Mouse (Mus musculus) limb, embryonic 11.5 days (tissue): ENCODE measurements around the gene Tgif1. TPM values are rescaled to one million over a fixed set of nuclear protein-coding genes. Genes with fewer than 3 reads are reported as not detected.
A peak's percentile ranks its signal among the peaks of the same experiment; 100 is the strongest.

ENCODE experiments used
- ATAC-seq: fragments of 200-750 bp; cut with Nextera tagmentation; 2 replicates; pipeline ENCODE4 v1.8.0; 2017; ENCODE audit warnings: low read depth; ENCODE audit not compliant: insufficient number of reproducible peaks, low FRiP score, low TSS enrichment
- DNase-seq: peaks from one replicate; pipeline ENCODE4 v3.0.0-alpha.2; 2015; ENCODE audit warnings: low spot score
- H3K27ac ChIP-seq: fragments of 300-500 bp; sonication (generic); replicated peaks from 2 replicates; pipeline ENCODE4 v1.5.1; 2014; ENCODE audit warnings: low read depth, mild to moderate bottlenecking, low read length
- H3K27me3 ChIP-seq: fragments of 300-500 bp; sonication (generic); 2 replicates; pipeline ENCODE4 v1.6.1; 2014; ENCODE audit warnings: mild to moderate bottlenecking, low read length, mixed read lengths; ENCODE audit not compliant: control insufficient read depth, insufficient read depth
- H3K36me3 ChIP-seq: fragments of 300-500 bp; sonication (generic); 2 replicates; pipeline ENCODE4 v1.6.1; 2014; ENCODE audit warnings: mild to moderate bottlenecking, low read length, moderate library complexity, mixed read lengths; ENCODE audit not compliant: control insufficient read depth, insufficient read depth
- H3K4me1 ChIP-seq: fragments of 300-500 bp; sonication (generic); 2 replicates; pipeline ENCODE4 v1.6.1; 2014; ENCODE audit warnings: low read length, mixed read lengths; ENCODE audit not compliant: control insufficient read depth, insufficient read depth
- H3K4me2 ChIP-seq: fragments of 300-500 bp; sonication (generic); 2 replicates; pipeline ENCODE4 v1.6.1; 2014; ENCODE audit warnings: low read depth, mild to moderate bottlenecking, moderate library complexity; ENCODE audit not compliant: severe bottlenecking
- H3K4me3 ChIP-seq: fragments of 300-500 bp; sonication (generic); 2 replicates; pipeline ENCODE4 v1.5.1; 2014; ENCODE audit warnings: low read depth, low read length
- H3K9ac ChIP-seq: fragments of 300-500 bp; sonication (generic); 2 replicates; pipeline ENCODE4 v1.6.1; 2014; ENCODE audit warnings: mild to moderate bottlenecking, low read length
- H3K9me3 ChIP-seq: fragments of 300-500 bp; sonication (generic); 2 replicates; pipeline ENCODE4 v1.6.1; 2016; ENCODE audit warnings: low read length; ENCODE audit not compliant: control insufficient read depth
- WGBS: fragments of 180-500 bp; shearing (Covaris S2); extraction: QIAGEN DNeasy Blood & Tissue Kit; methylation state at CpG from one replicate; pipeline ENCODE4 v1.1.7; 2014; 5-methylcytosine and 5-hydroxymethylcytosine counted together
- polyA plus RNA-seq: library from polyadenylated mRNA; unstranded; fragments of >200 nt; fragmentation: Nextera tagmentation; extraction: Ambion mirVana; gene quantifications from 2 replicates; pipeline ENCODE4 v1.2.1, GENCODE M21; 2014

The Tgif1 gene
- polyA plus RNA-seq, 1 experiment from 2014 or later: 106 TPM

DNA sequence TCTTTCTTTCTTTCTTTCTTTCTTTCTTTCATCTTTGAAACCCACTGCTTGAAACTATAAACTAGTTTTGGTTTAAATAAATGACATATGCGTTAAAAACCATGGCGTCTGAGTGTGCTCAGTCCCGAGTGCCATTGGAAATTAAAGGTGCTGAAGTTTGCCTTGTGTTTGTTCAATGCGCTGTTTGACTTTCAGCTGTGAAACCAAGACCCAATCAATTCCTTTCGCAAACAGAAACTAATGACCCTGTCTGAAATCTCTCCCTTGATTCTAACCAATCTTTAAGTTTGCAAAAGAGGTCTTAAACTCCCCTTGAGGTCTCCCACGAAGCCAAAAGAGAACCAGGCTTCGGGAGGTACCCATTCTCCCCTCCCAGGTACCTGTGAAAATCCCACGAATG, 30.3 kb downstream of the Tgif1 start:
- Histone ChIP-seq H3K4me3 (no peak overlapping the region), H3K9ac (no peak overlapping the region), H3K9me3 (no peaks in the 10 kb centered on the region), H3K36me3 (no peaks in the 10 kb centered on the region), H3K4me2 (no peak overlapping the region), H3K4me1 (0 out of 2 replicates have a peak, but pooled peaks cover 2% of the 10 kb centered on the region), H3K27ac (no peak overlapping the region), H3K27me3 (peaks cover 6% of the 10 kb centered on the region; the same call in 1 of the 2 replicates)
- DNase-seq (no peak), ATAC-seq (no peak)
- WGBS: 85% methylated on average over 8 of the region's 8 CpGs

- Histone ChIP-seq H3K9me3 (no peaks in the 10 kb centered on the region), H3K4me3 (peak overlapping the region; percentile 36), H3K4me2 (peak overlapping the region; percentile 79), H3K36me3 (no peaks in the 10 kb centered on the region), H3K4me1 (0 out of 2 replicates have a peak, but pooled peaks cover 2% of the 10 kb centered on the region), H3K9ac (peak overlapping the region; percentile 18; the same call in 1 of the 2 replicates), H3K27me3 (peaks cover 17% of the 10 kb centered on the region), H3K27ac (no peak overlapping the region)
- ATAC-seq (no peak), DNase-seq (peak; percentile 64)
- 2% methylated on average over 47 of the region's 51 CpGs for WGBS
Measured at GRCm38 (mm10) chr17:70817862-70818451, 35.4 kb downstream of the Tgif1 start.

DNA sequence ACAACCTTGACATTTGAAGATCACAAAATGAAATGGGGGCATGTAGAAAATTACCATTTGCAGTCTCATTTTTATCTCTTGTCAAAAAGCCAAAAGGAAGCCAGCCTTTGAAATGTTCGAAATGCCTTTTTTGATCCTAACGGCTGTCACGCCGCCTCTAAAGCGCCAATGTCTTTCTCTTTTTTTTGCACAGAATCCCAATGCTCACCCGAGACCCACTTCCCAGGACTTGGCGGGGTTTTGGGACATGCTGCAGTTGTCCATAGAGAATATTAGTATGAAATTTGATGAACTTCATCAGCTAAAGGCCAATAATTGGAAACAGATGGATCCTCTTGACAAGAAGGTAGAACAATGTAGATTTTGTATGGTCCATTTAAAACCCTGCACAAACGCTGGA, 38.3 kb downstream of the Tgif1 start:
- Histone ChIP-seq H3K36me3 (no peaks in the 10 kb centered on the region), H3K27ac (no peak overlapping the region), H3K4me1 (0 out of 2 replicates have a peak, but pooled peaks cover 2% of the 10 kb centered on the region), H3K4me2 (no peak overlapping the region), H3K9me3 (no peaks in the 10 kb centered on the region), H3K27me3 (peaks cover 17% of the 10 kb centered on the region), H3K4me3 (no peak overlapping the region), H3K9ac (no peak overlapping the region)
- DNase-seq: no peak
- WGBS: 79% methylated on average over 8 of the region's 8 CpGs
- no peak for ATAC-seq

- no peak overlapping the region for H3K9ac ChIP-seq
- no peaks in the 10 kb centered on the region for H3K36me3 ChIP-seq
- no peak overlapping the region for H3K27ac ChIP-seq
- WGBS: 54% methylated on average over 5 of the region's 5 CpGs
- no peak overlapping the region for H3K4me2 ChIP-seq
- H3K4me3 ChIP-seq: no peak overlapping the region
- H3K9me3 ChIP-seq: no peaks in the 10 kb centered on the region
- H3K4me1 ChIP-seq: no peaks in the 10 kb centered on the region
- DNase-seq (no peak), ATAC-seq (no peak)
- H3K27me3 ChIP-seq: no peaks in the 10 kb centered on the region
Measured at GRCm38 (mm10) chr17:70810795-70811194, 42.6 kb downstream of the Tgif1 start.

DNA sequence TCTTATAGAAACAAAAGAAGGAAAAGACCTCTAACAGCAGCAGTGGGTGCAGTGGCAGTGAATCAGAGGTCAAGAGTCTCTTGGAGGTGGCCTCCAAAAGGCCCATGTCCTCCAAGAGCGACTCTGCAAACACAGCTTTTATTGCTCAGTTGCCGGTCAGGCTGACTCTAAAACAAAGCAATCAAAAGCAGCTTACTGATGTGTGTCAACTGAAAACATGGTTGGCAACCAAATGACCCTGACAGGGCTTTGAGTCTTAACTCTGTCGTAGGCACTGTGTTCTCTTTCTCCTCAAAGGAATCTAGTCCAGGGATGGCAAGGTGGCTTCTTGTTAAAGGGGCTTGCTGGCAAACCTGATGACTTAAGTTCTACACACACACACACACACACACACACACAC, 43.6 kb downstream of the Tgif1 start:
- no peak overlapping the region for H3K4me3 ChIP-seq
- H3K36me3 ChIP-seq: no peaks in the 10 kb centered on the region
- no peak overlapping the region for H3K4me2 ChIP-seq
- DNase-seq: no peak
- no peak for ATAC-seq
- WGBS: 33% methylated on average over 3 of the region's 3 CpGs
- no peak overlapping the region for H3K27ac ChIP-seq
- H3K4me1 ChIP-seq: no peaks in the 10 kb centered on the region
- no peaks in the 10 kb centered on the region for H3K9me3 ChIP-seq
- H3K9ac ChIP-seq: no peak overlapping the region
- H3K27me3 ChIP-seq: no peaks in the 10 kb centered on the region

GRCm38 (mm10) chr17:70808837-70809236, 44.5 kb downstream of the Tgif1 start:
- Histone ChIP-seq H3K36me3 (no peaks in the 10 kb centered on the region), H3K4me1 (no peaks in the 10 kb centered on the region), H3K9me3 (no peaks in the 10 kb centered on the region), H3K27ac (no peak overlapping the region), H3K4me2 (no peak overlapping the region), H3K27me3 (no peaks in the 10 kb centered on the region), H3K4me3 (no peak overlapping the region), H3K9ac (no peak overlapping the region)
- ATAC-seq: no peak
- WGBS: 46% methylated on average over 14 of the region's 14 CpGs
- no peak for DNase-seq

DNA sequence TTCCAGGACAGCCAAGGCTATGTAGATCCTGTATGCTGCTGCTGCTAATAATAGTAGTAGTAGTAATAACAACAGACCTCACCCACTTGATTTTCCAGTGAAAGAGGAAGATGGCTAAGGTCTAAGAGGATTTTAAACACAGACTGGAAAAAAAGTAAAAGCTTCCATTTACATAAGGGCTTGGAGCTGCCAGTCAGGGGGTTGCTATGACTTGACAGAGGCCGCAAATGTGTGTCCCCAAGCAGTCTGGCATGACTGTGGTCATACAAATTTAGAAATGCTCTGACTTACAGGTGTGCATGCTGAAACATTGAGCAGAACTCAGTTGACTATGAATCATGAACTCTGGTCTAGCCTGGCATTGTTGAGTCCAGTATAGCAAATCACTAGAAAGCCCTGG, 45.5 kb downstream of the Tgif1 start:
- H3K36me3 ChIP-seq: no peaks in the 10 kb centered on the region
- H3K4me2 ChIP-seq: no peak overlapping the region
- DNase-seq: no peak
- no peaks in the 10 kb centered on the region for H3K27me3 ChIP-seq
- 89% methylated on average over 1 of the region's 1 CpGs for whole genome bisulfite sequencing
- no peak for ATAC-seq
- no peak overlapping the region for H3K4me3 ChIP-seq
- H3K27ac ChIP-seq: no peak overlapping the region
- H3K9ac ChIP-seq: no peak overlapping the region
- H3K4me1 ChIP-seq: no peaks in the 10 kb centered on the region
- H3K9me3 ChIP-seq: no peaks in the 10 kb centered on the region

GRCm38 (mm10) chr17:70806600-70806999, 46.7 kb downstream of the Tgif1 start:
- no peaks in the 10 kb centered on the region for H3K27me3 ChIP-seq
- H3K4me1 ChIP-seq: no peaks in the 10 kb centered on the region
- no peaks in the 10 kb centered on the region for H3K9me3 ChIP-seq
- WGBS: 95% methylated on average over 2 of the region's 2 CpGs
- no peak overlapping the region for H3K27ac ChIP-seq
- H3K36me3 ChIP-seq: no peaks in the 10 kb centered on the region
- ATAC-seq (no peak), DNase-seq (no peak)
- H3K4me2 ChIP-seq: no peak overlapping the region
- H3K4me3 ChIP-seq: no peak overlapping the region
- no peak overlapping the region for H3K9ac ChIP-seq

DNA sequence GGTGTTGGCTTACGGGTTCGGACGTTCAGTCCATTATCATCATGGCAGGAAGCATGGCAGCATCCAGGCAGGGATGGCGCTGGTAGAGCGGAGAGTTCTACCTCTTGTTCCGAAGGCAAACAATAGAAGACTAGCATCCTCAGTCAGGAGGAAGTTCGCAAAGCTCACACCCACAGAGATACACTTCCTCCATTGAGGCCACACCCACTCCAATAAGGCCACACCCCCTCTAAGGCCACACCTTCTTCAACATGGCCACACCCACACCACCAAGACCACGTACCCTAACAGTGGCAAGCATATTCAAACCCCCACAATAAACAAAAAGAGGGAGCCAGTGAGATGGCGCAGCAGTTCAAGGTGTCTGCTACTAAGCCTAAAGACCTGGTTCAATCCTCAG, 47.5 kb downstream of the Tgif1 start:
- WGBS: 95% methylated on average over 9 of the region's 9 CpGs
- Histone ChIP-seq H3K4me2 (no peak overlapping the region), H3K27me3 (no peaks in the 10 kb centered on the region), H3K9me3 (no peaks in the 10 kb centered on the region), H3K36me3 (no peaks in the 10 kb centered on the region), H3K9ac (no peak overlapping the region), H3K4me1 (no peaks in the 10 kb centered on the region), H3K27ac (no peak overlapping the region), H3K4me3 (no peak overlapping the region)
- ATAC-seq (peak; percentile 51; the same call in 1 of the 2 replicates), DNase-seq (no peak)
